Mouse (Mus musculus): Measurements from ENCODE around the gene Pdk2. TPM values are rescaled to one million over a fixed set of nuclear protein-coding genes. Genes with fewer than 3 reads are reported as not detected.

Pdk2 gene
- polyA plus RNA-seq, 1 experiment: 9.4 TPM

- H3K4me3 ChIP-seq (ENCODE audit: low read depth, low read length): no peak overlapping the region
- no peaks in the 10 kb centered on the region for H3K36me3 ChIP-seq (ENCODE audit: control insufficient read depth, insufficient read depth, low read length, poor library complexity, severe bottlenecking)
- no peaks in the 10 kb centered on the region for H3K9me3 ChIP-seq (replicated peaks; ENCODE audit: control insufficient read depth, insufficient read depth, low read length, poor library complexity, severe bottlenecking)
- no peak overlapping the region for H3K27ac ChIP-seq (ENCODE audit: insufficient read depth, low read length)
- TF ChIP-seq CTCF (IDR thresholded peaks at IDR 0.05; ENCODE audit: low read depth, low read length) (no peak), EP300 (IDR thresholded peaks at IDR 0.05; ENCODE audit: insufficient read depth, low read depth, low read length) (no peak), POLR2A (IDR thresholded peaks at IDR 0.05; ENCODE audit: insufficient read depth, low read length) (no peak)
- no peaks in the 10 kb centered on the region for H3K27me3 ChIP-seq (ENCODE audit: control insufficient read depth, insufficient read depth, low read length, poor library complexity, severe bottlenecking)
- H3K4me1 ChIP-seq (ENCODE audit: control insufficient read depth, insufficient read depth, low read length): no peaks in the 10 kb centered on the region
- no peak overlapping the region for H3K9ac ChIP-seq (ENCODE audit: low read depth, poor library complexity, severe bottlenecking)
Observed at GRCm38 (mm10) chr11:94978178-94978915, 62.8 kb downstream of the Pdk2 start.

Other genes with a start within 250 kb of the Pdk2 start
- gene Col1a1, start 105.1 kb downstream of the Pdk2 start, polyA plus RNA-seq (2011; ENCODE audit: insufficient read depth, insufficient read length, low read depth, missing spikeins): 17.1 and 18.1 TPM in 2 replicates
- gene Hils1, start 73.8 kb downstream of the Pdk2 start, polyA plus RNA-seq (2011; ENCODE audit: insufficient read depth, insufficient read length, low read depth, missing spikeins): not detected in 2 replicates
- gene Sgca, start 65.0 kb downstream of the Pdk2 start, polyA plus RNA-seq (2011; ENCODE audit: insufficient read depth, insufficient read length, low read depth, missing spikeins): not detected in 2 replicates
- 20.3 and 21.0 TPM in 2 replicates for gene Ppp1r9b, start 50.3 kb downstream of the Pdk2 start, polyA plus RNA-seq (2011; ENCODE audit: insufficient read depth, insufficient read length, low read depth, missing spikeins)
- gene Samd14, start 31.5 kb downstream of the Pdk2 start, polyA plus RNA-seq (2011; ENCODE audit: insufficient read depth, insufficient read length, low read depth, missing spikeins): 0.30 and 0.79 TPM in 2 replicates
- 86.4 and 92.1 TPM in 2 replicates for gene Itga3, start 35.4 kb upstream of the Pdk2 start, polyA plus RNA-seq (2011; ENCODE audit: insufficient read depth, insufficient read length, low read depth, missing spikeins)
- 9.9 and 11.3 TPM in 2 replicates for gene Dlx3, start 78.8 kb upstream of the Pdk2 start, polyA plus RNA-seq (2011; ENCODE audit: insufficient read depth, insufficient read length, low read depth, missing spikeins)
- 0.96 and 2.0 TPM in 2 replicates for gene Dlx4, start 104.9 kb upstream of the Pdk2 start, polyA plus RNA-seq (2011; ENCODE audit: insufficient read depth, insufficient read length, low read depth, missing spikeins)
- not detected in 2 replicates for gene Tac4, start 220.2 kb upstream of the Pdk2 start, polyA plus RNA-seq (2011; ENCODE audit: insufficient read depth, insufficient read length, low read depth, missing spikeins)